Mouse (Mus musculus) bone marrow, adult 2 months (tissue): Measurements from ENCODE around the gene Bcl2.

Experiments used
- CTCF ChIP-seq: fragments of 200-500 bp; IDR thresholded peaks from 2 replicates; pipeline ENCODE4 v1.5.1; 2011; ENCODE audit warnings: low read length, control low read depth; ENCODE audit not compliant: control insufficient read depth, insufficient read depth
- POLR2A ChIP-seq: fragments of 200-500 bp; IDR thresholded peaks from 2 replicates; pipeline ENCODE4 v1.6.1; 2011; ENCODE audit warnings: low read depth, mild to moderate bottlenecking, control low read depth, low read length, borderline replicate concordance; ENCODE audit not compliant: control insufficient read depth

GRCm38 (mm10) chr1:106629470-106629830, 84.6 kb downstream of the Bcl2 start:
- TF ChIP-seq CTCF (no peak), POLR2A (no peak)
